Mouse (Mus musculus) gastrocnemius, adult 2 months (tissue): Measurements from ENCODE around the gene Mgat4c. TPM values are rescaled to one million over a fixed set of nuclear protein-coding genes. Genes with fewer than 3 reads are reported as not detected.

Source experiments
- DNase-seq: peaks from one replicate; pipeline ENCODE4 v3.0.0; 2022
- H3K27ac ChIP-seq: fragments of 200-600 bp; 2 replicates; pipeline ENCODE4 v1.8.1; 2022; ENCODE audit warnings: mild to moderate bottlenecking
- H3K4me3 ChIP-seq: fragments of 200-600 bp; 2 replicates; pipeline ENCODE4 v1.8.1; 2022; ENCODE audit warnings: mild to moderate bottlenecking, moderate library complexity
- CTCF ChIP-seq: fragments of 200-600 bp; IDR thresholded peaks from 2 replicates; pipeline ENCODE4 v1.8.1; 2022; ENCODE audit warnings: antibody characterized with exemption, mild to moderate bottlenecking, moderate library complexity
- intact Hi-C: fragments of 180-260 bp; cut with DNase I; formaldehyde crosslinking; loops from one replicate; pipeline ENCODE4 v1.15.1; 2025
- total RNA-seq, 2 experiments: library from RNA; stranded (reverse); gene quantifications; 2 replicates each; pipeline ENCODE4 v1.2.3; 2021

The Mgat4c gene
- total RNA-seq, 2 experiments from 2014 or later = not detected

- intact Hi-C loops = no loop called here
- Histone ChIP-seq H3K27ac (no peak overlapping the region), H3K4me3 (no peak overlapping the region)
- TF ChIP-seq CTCF = no peak
- no peak for DNase-seq
Measured at GRCm38 (mm10) chr10:101889866-101890265, 208.6 kb downstream of the Mgat4c start.

GRCm38 (mm10) chr10:101917328-101917814, 236.1 kb downstream of the Mgat4c start:
- no peak for TF ChIP-seq CTCF
- no peak for DNase-seq
- H3K4me3 ChIP-seq = no peak overlapping the region
- intact Hi-C loops = no loop called here
- no peak overlapping the region for H3K27ac ChIP-seq

GRCm38 (mm10) chr10:101997612-101998011, 316.3 kb downstream of the Mgat4c start:
- no peak for TF ChIP-seq CTCF
- intact Hi-C loops = no loop called here

GRCm38 (mm10) chr10:102042513-102042912, 361.2 kb downstream of the Mgat4c start:
- no peak overlapping the region for H3K27ac ChIP-seq
- DNase-seq = no peak
- H3K4me3 ChIP-seq = no peak overlapping the region
- no peak for TF ChIP-seq CTCF
- intact Hi-C loops = no loop called here

More at GRCm38 (mm10) chr10:101997612-101998011, 316.3 kb downstream of the Mgat4c start:
- H3K27ac ChIP-seq = no peak overlapping the region
- DNase-seq = no peak
- no peak overlapping the region for H3K4me3 ChIP-seq

- Histone ChIP-seq H3K4me3 (no peak overlapping the region), H3K27ac (no peak overlapping the region)
- intact Hi-C loops = no loop called here
- no peak for DNase-seq
- TF ChIP-seq CTCF = no peak
Measured at GRCm38 (mm10) chr10:102056218-102056617, 374.9 kb downstream of the Mgat4c start.

- intact Hi-C loops = no loop called here
- H3K27ac ChIP-seq = no peak overlapping the region
- no peak for TF ChIP-seq CTCF
- no peak overlapping the region for H3K4me3 ChIP-seq
- no peak for DNase-seq
Measured at GRCm38 (mm10) chr10:102056975-102057565, 375.8 kb downstream of the Mgat4c start.

GRCm38 (mm10) chr10:102074541-102075398, 393.5 kb downstream of the Mgat4c start:
- TF ChIP-seq CTCF = no peak
- Histone ChIP-seq H3K4me3 (no peak overlapping the region), H3K27ac (no peak overlapping the region)
- intact Hi-C loops = no loop called here
- DNase-seq = no peak

GRCm38 (mm10) chr10:102123153-102123552, 441.9 kb downstream of the Mgat4c start:
- Histone ChIP-seq H3K27ac (no peak overlapping the region), H3K4me3 (no peak overlapping the region)
- TF ChIP-seq CTCF = no peak
- intact Hi-C loops = no loop called here
- no peak for DNase-seq

- intact Hi-C loops = no loop called here
- TF ChIP-seq CTCF = no peak
- Histone ChIP-seq H3K27ac (no peak overlapping the region), H3K4me3 (no peak overlapping the region)
- no peak for DNase-seq
Measured at GRCm38 (mm10) chr10:102127340-102127739, 446.1 kb downstream of the Mgat4c start.

- intact Hi-C loops = no loop called here
- no peak for DNase-seq
- no peak overlapping the region for H3K27ac ChIP-seq
- no peak overlapping the region for H3K4me3 ChIP-seq
- TF ChIP-seq CTCF = no peak
Measured at GRCm38 (mm10) chr10:102154865-102155264, 473.6 kb downstream of the Mgat4c start.

GRCm38 (mm10) chr10:102155853-102156252, 474.6 kb downstream of the Mgat4c start:
- no peak overlapping the region for H3K4me3 ChIP-seq
- intact Hi-C loops = no loop called here
- no peak for TF ChIP-seq CTCF
- no peak overlapping the region for H3K27ac ChIP-seq
- no peak for DNase-seq

GRCm38 (mm10) chr10:102158809-102159208, 477.5 kb downstream of the Mgat4c start:
- no peak overlapping the region for H3K27ac ChIP-seq
- no peak for DNase-seq
- intact Hi-C loops = no loop called here
- no peak overlapping the region for H3K4me3 ChIP-seq
- TF ChIP-seq CTCF = no peak

GRCm38 (mm10) chr10:102184726-102185125, 503.4 kb downstream of the Mgat4c start:
- intact Hi-C loops = no loop called here

More at GRCm38 (mm10) chr10:102184726-102185125, 503.4 kb downstream of the Mgat4c start:
- Histone ChIP-seq H3K27ac (no peak overlapping the region), H3K4me3 (no peak overlapping the region)
- no peak for TF ChIP-seq CTCF
- DNase-seq = no peak
